Mouse (Mus musculus): ENCODE results near the gene Gas8.

- TF ChIP-seq CTCF (IDR thresholded peaks at IDR 0.05; ENCODE audit: extremely low read depth, insufficient read depth, low read length) (no peak), POLR2A (IDR thresholded peaks at IDR 0.05; ENCODE audit: extremely low read depth, insufficient read depth, low read length) (no peak)
Measured at GRCm38 (mm10) chr8:123536242-123536989, 17.8 kb downstream of the Gas8 start.

All from cortical plate, adult 2 months (tissue).